Mouse (Mus musculus) urinary bladder, postnatal 10 days (tissue): ENCODE measurements around the gene Trim16.

Experiments used
- DNase-seq: peaks from one replicate; pipeline ENCODE4 v3.0.0; 2022; ENCODE audit warnings: low spot score

Gene Trim16

DNA sequence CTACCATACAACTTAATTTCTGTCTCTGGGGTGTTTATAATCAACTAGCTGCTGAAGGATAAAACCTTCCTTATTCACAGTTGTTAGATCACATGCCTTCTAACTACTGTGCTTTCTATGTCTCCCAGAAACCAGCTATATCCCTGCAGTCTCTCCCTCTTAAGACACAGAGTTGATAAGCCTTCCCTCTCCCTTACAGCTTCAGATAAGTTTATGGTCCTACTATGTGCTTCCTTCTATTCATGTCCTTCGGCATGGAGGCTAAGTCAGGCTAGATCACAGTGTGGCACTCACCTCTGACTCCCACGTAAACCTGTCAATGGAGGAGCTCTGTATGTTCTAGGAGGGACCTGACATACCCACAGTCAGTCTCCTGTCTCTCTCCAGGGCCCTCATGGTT lies 10.4 kb downstream of the Trim16 start:
- DNase-seq: no peak

DNA sequence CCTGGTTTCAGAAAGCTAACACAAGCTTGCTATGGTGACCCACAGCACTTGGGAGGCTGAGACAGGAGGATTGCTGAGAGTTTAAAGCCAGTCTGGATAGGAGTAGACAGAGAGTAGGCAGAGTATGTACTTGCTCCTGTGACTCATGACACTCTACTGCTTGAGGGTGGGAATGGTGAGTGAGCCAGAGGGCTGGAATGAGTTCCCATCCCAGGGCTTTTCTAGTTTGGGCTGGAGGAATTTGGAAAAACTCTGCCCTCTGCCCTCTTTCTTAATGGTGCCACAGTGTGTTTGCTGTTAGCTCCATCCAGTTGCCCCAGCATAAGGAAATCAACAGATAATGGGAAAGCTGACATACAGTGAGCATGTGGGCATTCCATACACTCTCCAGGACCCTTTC lies 11.9 kb downstream of the Trim16 start:
- no peak for DNase-seq

DNA sequence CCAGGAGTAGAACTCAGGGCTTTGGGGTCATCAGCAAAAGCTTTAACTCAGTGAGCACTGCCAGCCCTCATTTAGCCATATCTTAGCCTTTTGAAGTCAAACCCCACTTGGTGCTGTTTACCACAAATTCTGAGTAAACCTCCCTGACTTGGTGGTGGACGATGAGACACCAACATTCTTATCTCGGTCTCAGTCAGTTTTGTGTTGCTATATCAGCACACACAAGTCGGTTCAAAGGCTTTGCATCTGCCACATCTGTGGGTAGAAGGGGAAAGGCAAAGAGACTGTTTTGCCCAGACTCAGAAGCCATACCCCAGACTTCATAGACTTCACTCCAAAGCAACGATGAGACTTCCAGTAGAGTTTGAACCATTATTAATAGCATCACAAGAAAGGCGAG lies 24.5 kb downstream of the Trim16 start:
- DNase-seq: no peak

DNA sequence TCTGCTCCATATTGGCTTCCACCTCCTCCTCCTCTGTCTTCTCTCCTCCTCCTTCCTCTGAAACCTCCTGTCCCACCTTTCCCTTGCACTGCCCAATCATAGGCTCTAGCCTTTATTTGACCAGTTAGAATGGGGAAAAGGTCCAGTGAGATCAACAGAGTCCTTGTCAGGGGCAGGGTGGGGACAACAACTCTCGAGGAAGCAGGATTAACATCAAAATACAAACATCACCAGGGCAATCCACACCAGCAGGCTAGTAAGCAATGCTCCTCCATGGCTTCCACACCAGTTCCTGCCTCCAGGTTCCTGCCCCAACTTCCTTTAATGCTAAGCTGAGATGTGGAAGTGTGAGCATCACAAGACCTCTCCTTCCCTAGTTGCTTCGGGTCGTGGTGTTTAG lies 25.7 kb downstream of the Trim16 start:
- no peak for DNase-seq

DNA sequence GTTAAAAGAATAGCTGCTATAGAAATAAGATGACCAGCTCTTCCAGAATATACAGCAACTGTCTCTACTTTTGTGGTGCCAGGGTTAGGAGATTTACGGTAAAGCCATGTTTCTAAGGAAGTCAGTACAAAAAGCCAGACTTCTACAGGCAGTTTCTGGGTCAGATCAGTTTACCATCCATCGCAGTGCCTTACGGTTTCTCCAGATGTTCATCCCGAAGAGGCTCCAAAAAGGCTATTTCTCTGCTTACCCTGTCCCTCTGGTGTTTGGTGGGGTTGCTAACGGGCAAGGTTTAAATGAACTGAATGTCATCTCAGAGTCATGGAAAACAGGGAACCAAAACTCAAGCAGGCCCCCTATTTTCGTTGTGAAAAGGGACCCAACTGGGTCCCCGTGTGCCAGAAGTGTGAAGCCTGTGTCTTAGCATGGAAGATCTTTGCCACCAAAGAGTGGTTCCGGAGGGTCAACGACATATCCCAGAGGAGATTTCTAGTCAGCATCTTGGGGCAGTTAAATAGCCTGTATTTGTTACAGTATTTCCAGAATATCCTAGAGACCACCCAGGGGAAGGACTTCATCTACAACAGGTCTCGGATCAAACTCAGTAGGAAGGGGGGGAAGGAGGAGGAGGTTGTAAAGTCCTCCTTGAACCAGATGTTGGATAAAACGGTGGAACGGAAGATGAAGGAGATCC lies 27.1 kb downstream of the Trim16 start, which contains the start of gene Fbxw10:
Gene Fbxw10 (plus strand): TSS at position 109 of the 694 bp plus-strand sequence.
- DNase-seq: no peak

DNA sequence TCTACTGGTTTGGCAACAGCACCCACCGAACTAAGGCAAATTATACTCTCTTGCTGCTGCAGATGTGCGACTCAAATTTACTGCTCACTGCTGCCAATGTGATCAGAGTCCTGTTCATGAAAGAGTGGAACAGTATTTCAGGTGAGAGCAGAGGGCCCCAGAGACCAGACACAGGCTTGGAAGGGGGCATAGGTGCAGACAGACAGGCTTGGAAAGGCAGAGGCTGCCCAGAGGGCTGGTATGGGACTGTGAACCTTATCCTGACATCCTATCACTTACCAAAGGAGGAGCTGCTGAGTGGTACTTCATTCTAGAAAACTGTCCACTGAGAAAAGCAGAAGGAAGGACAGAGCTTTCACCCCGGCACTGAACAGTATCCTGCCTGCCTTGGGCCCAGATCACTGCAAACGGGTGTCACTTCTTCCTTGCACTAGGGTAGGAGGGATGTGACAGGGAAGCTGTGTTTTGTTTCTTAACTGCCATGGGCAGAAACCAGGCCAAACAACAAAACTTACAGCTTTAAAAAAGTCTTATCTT lies 27.7 kb downstream of the Trim16 start:
- no peak for DNase-seq

DNA sequence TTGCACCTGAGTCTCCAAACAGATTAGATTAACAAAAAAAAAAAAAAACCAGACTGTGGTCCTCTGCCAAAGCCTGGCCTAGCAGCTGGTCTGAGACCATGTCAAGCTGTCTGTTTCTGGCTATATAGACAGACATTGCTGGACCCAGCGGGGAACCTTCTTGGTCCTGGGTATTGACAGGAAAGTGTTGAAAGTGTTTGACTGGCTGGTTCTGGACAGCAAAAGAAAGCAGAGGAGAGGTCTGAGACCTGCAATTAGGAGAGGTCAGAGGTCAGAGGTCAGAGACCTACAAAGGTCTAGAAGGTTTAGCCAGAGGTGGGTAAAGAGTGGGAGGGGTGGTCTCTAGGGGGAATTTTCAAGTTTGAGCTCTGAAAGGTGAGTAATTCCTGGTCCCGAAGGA lies 28.3 kb downstream of the Trim16 start:
- DNase-seq: no peak

DNA sequence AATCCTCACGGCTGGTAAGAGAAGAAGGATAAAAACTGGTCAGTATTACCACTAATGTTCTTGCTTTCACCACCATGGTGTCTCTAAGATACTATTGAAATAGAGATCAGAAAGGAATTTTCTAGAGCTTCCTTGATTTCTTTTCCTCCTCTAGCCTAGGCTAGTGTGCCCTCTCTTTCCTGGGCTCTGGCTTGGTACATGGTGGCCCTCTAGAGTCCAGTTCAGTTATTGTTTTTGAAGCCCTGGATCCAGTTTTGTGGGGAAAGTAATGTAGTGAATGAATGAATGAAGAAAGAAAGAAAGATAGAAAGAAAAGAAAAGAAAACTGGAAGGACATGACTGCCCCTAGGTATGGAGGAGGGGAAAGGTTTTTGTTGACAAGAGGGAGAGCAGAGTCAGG lies 31.2 kb downstream of the Trim16 start:
- DNase-seq: no peak

DNA sequence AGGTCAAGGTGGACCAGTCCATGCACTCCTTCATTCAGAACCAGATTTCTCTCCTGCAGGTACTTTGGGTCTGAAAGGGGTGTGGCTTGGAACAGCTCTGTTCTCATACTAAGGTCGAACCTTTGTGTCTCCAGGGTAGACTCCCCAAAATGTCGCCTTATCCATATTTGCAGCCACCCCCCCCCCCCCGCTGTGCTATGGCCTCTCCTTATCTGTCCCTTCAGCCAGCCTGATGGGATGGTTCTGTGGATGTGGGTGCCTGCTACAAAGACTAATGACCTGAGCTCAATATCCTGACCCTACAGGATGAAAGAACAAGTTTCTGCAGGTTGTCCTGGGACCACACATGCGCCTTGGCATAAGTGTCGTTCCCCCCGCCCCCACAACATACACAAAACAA lies 33.3 kb downstream of the Trim16 start:
- DNase-seq: no peak

DNA sequence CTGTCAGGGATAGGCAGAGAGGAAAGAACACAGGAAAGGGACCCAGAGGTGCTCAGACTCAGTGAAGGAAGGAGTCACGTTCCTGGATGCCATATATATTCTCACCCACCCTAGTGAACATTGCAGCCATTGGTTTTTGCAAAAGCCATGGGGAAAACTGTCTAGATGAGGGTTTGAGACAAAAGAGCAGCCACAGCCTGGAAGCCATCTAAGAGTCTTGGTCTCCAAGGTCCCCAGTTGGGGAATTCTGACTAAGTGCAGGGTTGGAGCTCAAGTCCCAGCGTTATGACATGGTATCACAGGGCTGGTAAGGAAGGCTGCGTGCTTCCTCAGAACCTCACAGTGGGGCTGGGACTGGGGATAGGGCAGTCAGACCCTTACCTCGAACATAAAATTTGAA lies 45.5 kb downstream of the Trim16 start:
- no peak for DNase-seq

DNA sequence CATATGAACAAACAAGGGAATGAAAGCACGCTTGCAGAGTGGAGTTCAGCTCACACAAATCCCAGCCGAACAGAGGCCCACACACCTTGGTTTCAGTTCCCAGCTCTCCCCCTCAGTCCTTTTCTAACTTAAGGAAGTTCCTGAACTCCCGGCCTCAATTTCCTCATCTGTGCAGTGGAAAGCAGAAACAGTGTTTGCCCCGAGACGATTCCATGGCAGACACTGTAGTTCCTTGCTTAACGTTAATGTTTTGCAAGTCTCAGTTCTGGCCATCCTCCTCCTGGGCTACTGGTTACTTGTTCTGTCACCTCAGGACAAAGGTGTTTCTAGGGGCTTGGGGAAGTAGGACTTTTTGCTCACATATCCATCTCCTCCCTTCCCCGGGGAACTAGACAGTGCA lies 46.7 kb downstream of the Trim16 start:
- no peak for DNase-seq

DNA sequence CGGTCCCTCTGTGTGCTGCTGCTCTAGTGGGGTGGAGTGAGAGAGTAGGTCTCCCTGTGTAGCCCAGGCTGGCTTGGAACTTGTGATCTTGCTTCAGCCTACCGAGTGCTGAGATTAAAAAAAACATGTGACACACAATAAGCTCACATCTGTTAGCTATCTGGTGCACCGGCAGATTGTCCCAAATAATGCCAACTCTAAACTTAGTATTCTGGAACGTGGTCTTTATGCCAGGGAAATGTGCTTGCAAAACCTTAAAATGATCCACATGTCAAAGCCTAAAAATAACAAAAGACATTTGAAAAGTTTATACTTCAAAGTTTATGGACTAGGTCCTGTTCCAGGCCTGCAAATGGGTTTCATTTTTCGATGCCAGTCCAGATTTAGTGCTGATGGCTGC lies 49.2 kb downstream of the Trim16 start:
- no peak for DNase-seq

DNA sequence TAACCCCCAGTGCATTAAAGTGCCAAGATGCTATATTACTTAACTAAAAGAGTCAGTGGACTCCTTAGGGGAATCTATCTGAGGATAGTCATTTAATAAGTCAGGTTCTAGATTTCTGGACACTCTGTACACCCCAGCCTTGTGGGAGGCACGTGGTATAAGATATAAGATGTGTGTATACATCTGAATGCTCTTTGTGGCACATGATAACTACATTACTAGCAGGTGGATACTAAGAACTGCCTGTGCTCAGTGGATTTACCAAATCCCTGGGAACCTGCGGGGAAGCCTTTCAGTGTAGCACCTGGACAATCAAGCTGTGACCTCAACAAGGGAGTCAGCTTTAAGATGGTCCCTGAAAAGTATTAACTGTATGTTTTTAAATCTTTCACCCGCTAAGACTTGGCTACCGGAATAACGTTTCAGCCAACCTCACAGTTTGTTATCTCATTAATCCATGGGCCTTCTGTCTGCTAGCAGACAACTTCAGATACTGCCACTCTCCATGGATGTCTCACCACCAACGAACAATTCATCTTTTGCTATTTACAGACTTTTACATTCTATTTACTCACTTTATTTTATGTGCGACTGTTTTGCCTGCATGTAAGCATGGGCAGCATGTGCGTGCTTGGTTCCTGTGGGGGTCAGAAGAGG lies 49.8 kb downstream of the Trim16 start:
- no peak for DNase-seq

DNA sequence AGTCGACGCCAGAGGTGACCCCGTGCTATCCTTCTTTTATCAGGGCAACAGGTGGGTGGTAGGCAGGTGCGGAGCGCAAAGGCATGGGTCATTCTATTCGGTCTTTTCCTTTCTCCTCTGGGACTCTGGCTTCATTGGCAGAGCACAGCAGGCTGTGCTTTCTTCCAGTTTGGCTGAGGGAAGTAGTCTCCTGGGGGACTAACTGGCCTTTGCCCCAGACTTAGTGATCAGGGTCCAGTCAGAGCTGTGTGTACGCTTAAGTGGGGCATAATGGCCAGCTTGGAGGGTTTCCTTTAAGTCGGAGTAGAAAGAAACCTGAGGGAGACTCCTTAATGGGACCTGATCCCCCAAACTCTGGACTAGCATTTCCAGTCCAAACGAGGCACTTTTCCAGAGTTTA lies 53.4 kb downstream of the Trim16 start:
- DNase-seq: no peak

DNA sequence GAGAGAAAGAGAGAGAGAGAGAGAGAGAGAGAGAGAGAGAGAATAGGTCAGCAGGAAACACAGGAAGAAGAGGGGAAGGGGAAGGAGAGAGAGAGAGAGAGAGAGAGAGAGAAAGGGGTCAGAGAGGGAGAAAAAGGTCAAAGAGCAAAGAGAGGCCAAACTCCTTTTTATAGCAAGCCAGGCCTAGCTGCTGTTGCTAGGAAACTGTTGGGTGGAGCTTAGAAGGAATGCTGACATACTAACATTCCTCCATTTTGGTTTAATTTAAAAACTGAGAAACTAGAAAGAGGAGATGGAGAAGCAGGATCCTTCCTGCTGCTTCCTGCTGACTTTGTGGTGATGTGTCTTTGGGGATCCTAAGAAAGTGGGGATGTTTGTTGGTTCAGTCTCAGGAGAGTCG lies 55.7 kb downstream of the Trim16 start:
- no peak for DNase-seq

DNA sequence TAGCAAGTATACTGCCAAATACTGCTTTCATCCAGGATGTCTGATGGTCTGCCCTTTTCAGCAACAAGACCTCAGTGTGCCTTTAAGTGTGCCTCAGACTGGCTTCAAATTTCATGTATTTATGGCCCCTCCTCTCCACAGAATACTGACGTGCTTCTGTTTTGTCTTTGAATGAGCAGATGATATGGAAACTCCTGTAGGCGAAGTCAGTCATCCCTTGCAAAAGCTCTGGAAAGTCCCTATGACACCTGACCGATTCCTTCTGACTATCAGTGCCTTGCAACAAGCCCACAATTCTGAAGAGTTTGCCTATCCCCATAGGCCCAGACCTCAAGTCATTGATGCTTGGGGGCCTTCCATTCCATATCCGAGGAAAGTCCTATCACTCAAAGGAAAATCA lies 56.4 kb downstream of the Trim16 start:
- no peak for DNase-seq

DNA sequence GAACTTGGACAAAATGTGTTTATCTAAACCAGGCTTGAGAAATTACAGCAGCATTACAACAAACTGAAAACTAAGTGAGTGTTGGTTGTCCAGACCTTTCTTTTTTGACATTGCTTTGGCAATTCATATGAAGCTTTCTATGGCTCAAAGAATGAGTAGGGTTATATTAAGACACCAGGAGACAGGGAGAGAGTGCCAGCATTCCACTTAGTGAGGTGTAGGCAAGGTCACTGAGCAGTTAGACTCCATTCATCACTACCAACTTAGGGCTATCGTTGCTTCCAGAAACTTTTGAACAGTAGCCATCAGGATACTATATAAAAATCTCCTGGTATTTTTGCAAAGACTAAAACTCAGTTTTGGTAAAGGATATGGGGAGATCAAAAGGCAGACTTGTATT lies 57.4 kb downstream of the Trim16 start:
- no peak for DNase-seq

DNA sequence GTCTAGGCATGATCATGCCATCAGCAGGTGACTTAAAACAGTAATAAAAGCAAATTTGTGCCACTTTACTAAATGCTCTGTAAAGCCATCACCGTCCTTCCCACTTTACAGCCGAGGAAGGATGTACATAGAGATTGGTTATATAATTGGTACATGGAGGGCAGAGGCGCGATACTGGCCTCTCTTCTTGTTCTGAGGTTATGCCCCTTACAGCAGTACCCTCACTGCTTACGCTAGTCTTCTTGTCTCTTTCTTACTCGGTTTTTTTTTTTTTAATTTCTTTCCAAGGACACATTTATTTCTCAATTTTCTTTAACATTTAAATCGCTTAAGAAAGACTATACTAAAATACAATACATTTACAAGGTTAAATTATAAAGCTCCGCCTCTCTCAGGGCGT lies 58.7 kb downstream of the Trim16 start:
- no peak for DNase-seq

DNA sequence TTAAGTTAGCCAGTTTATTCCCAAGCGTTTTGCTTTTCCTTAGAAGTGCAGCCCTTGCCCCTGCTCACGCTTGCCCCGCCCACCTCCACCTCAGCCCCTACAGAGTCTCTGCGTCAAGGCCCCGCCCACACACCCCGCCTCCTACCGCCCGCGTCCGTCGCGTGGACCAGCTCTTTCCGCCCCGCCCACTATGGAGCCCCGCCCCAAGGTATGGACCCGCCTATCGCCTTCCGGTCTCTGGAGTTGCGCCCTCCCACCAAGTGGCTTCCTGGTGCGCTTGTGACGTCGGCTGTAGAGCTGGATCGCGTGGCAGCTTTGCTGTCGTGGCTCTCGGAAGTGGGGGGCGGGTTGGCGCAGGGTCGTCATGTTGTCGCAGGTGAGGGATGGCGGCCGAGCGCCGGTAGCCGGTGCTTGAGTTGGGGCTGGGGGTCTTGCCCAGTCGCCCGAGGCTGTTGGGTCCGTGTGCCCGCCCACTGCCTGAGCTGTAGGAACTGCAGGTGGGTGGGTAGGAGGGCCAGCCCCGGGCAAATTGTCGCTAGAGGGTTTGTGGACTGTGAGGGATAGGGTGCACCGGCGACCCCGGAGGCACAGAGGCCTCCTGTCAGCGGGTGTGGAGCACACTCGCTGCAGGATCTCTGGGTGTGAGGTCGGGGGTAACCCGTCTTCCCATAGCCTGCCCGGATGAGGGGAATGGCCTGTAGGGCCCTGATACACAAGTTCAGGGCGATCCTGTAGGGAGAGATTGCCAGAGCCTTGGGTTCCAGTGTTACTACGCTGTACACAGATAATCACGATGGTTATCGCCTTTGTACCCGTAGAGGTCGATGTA lies 59.4 kb downstream of the Trim16 start, which contains the start of gene Tvp23b:
Gene Tvp23b (plus strand): TSS at position 236 of the 829 bp plus-strand sequence.
- peak; percentile 96 for DNase-seq

DNA sequence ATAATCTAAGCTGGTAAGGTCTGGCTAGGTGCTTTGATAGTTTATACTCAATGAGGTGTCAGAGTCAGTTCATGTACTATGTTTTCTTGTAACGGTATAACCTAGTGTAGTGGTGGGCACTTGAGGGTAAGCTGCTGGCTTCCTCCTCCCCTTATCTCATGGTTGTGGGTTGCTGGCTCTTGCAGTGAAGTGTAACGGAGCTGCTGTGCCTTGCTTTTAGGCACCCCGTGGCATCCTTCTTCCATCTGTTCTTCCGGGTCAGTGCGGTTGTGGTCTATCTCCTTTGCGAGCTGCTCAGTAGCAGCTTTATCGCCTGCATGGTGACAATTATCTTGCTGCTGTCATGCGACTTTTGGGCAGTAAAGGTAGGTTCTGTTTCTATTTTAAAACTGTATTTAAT lies 63.4 kb downstream of the Trim16 start:
- no peak for DNase-seq

DNA sequence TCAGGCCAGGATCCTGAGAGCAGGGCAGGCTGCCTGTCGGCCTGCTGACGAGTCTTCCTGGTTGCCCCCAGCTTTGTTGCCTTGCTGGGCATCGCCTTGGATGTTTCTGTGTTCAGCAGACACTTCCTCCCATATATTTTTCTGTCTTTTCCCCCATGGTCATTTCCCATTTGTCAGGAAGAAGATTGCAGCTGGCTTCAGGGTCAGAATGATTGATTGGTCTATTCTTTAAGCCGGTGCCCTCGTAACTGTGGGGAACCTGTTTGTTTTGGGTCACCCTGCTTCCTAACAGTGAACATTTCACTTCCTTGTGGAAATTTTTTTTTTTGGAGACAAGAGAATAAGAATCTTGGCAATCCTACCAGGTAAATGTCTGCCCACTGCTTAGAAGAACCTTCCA lies 65.3 kb downstream of the Trim16 start:
- no peak for DNase-seq

DNA sequence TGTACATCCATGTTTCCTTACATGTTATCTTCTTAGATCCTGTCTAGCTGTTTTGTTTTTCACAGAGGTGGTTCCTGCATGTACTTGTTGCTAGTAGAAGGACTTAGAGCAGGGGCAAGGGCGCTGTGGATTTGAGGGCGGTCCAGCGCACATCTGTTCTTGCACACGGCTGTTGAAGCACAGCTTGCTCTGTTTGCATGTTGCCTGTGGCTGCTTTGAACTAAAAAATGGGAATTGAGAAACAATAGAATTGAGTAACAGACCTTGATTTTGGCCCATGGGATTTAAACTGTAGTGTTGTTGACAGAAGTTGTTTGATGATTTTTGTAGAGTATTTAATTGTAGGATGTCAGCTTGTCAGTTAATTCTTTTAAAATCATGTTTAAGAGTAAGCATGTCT lies 70.8 kb downstream of the Trim16 start:
- no peak for DNase-seq

DNA sequence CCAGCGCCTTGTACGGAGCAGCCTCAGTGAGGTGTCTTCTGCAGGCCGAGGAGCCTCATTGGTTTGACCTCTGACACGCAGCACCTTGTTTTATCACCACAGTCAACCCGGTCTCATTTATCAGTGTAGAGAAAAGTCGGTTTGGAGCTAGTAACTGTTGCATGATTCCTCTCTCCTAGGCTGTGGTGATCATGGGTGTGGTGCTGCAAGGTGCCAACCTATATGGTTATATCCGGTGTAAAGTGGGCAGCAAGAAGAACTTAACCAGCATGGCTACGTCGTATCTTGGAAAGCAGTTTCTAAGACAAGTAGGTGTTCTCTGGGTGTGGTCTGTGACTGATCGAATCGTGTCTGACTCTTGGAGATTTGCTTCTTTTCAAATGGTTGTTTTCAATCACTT lies 71.7 kb downstream of the Trim16 start:
- DNase-seq: no peak
